Mouse (Mus musculus) c-Kit-positive CD71-negative TER-119-negative erythroid progenitor cells, embryonic 14.5 days (primary cell): ENCODE data around the gene Hoxb8.

Source experiments
- DNase-seq: peaks from one replicate; pipeline ENCODE4 v3.0.0-alpha.2; 2013; ENCODE audit warnings: low read depth

Hoxb8 gene

DNA sequence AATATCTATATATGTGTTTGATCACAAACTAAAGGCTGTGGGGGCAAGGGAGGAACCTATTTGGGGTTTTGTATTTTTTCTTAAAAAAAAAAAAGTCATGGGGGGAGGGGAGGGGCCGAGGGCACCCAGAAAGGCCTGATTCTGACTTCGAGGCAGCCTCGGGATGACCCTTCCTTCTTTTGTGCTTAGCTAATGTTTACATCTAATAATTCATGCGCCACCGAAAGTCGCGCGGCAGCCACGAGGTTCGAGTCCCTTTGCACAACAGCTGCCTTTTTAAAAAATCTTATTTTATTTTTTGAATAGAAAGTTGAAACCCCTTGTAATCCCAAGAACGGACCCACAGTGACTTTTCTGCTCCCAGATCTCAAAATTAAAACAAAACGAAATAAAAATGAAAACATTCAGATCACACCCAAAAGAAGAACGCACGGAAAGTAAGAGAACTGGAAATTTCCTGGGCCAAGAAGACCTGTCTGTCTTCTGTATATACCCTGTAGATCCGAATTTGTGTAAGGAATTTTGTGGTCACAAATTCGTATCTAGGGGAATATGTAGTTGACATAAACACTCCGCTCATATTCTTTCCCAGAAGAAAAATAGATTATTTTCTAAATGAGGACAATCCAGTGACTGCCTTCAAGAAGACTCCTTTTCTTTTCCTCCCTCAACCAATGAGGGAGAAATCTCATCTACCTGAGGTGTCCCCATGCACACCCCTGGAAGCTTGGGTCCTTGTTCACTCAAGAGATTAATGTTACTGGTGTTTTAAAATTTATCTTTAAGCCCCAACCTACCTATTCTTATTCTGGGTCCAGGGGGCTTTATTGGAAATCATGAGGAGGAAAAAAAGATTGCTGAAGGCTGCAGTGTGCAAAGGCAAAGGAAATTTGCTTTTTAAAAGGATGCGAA lies 35.2 kb downstream of the Hoxb8 start:
- no peak for DNase-seq

DNA sequence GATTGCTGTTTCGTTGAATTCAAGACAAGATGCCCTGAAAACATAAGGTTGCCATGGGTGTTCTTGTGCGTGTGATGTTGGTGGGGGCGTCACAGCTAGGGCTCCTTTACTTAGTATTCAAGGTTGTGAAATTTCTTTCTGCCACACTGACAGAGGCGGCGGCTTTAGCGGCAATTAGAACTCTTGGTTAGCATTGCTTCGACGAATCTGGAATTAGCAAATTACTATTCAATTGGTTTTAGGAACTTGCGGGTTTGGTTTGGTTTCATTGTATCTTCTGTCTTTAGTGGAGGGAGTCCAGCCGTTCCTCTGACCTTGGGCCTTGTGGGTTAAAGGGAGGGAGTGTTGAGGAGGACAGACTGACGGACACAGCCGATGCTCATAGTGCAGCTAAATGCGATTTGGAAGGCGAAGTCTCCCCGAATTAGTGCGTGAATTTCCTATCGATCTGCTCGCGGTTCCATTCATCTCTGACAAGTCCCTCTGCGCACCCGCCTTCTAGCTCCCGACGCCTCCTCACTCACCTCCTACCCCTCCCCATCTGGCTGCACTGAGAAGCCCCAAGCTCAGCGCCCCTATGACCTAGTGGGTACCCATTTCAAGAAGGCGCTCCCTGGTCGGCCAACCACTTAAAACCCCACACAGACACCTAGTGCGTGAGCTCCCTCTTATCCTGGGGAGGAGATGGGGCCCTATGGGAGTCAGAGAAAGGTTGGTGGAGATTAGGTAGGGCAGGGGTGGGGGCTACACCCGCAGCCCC lies 36.1 kb downstream of the Hoxb8 start, which contains the start of gene Hoxb4:
Gene Hoxb4 (plus strand): TSS at position 660 of the 760 bp plus-strand sequence.
- DNase-seq: no peak

GRCm38 (mm10) chr11:96318368-96319070 lies 36.8 kb downstream of the Hoxb8 start:
- DNase-seq: no peak

- no peak for DNase-seq
Measured at GRCm38 (mm10) chr11:96319071-96319902, 37.6 kb downstream of the Hoxb8 start.

DNA sequence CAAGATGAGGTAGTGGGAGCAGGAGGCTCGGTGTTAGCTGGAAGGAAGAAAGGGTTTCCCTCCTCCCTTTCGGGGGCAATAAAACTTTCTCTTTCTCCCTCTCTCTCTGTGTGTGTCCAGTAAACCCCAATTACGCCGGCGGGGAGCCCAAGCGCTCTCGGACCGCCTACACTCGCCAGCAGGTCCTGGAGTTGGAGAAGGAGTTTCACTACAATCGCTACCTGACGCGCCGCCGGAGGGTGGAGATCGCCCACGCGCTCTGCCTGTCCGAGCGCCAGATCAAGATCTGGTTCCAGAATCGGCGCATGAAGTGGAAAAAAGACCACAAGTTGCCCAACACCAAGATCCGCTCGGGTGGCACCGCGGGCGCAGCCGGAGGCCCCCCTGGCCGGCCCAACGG lies 38.2 kb downstream of the Hoxb8 start:
- DNase-seq: no peak

- DNase-seq: no peak
Measured at GRCm38 (mm10) chr11:96320688-96321087, 39.0 kb downstream of the Hoxb8 start.

DNA sequence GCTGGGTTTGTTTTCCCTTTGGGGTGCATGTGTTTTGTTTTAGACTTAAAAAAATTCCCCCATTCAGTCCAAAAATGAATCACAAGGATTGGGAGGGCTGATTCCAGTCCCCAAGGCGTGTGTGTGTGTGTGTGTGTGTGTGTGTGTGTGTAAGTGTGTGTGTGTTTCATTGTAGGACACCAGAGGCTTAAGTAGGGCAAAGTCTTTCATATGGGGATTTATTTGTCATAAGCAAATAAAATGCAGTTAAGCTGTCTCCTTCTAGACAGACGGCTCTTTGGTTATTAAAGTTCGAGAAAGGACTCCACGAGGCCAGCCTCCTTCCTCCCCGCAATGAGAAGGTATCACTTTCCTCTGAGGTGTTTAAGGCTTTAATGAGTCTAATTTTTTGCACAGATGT lies 40.1 kb downstream of the Hoxb8 start:
- no peak for DNase-seq

DNA sequence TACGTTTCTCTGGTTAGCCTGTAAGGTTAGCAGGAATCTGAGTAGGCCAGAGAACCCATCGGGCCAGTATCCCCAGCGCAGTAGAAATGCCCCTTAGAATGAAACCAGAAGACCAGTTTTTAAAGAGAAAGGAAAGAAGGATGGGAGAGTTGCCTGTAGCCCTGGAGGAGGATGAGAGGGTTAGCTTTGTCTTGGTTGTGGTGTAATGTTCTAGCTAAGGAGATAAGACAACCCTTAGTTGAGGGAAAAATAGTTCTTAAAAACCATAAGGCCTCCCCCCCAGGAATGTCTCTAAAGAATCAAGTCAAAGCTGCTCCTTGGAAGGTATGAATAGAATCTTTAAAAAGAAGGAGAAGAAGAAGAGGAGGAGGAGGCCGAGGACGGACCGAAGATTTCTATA lies 41.0 kb downstream of the Hoxb8 start:
- DNase-seq: no peak

DNA sequence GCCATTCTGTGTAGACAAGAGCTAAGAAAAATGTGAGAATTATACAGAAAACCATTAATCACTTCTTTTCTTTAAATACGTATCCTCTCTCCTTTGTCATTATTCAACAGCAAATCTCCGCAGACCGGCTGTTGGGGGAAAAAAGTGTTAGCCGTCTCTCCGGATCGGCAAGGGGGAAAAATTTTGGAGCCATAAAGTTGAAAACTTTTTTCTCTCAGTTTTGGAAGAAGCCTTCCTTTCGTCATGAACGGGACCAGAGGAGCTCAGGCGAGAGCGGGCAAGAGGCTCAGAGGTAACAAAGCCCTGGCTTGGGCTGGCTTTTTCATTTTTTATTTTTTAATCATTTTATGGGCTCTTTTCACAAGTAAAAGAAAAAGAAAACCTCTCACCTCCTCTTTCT lies 41.4 kb downstream of the Hoxb8 start, which contains the start of gene Hoxb3:
Gene Hoxb3 (plus strand): TSS at position 173 of the 400 bp plus-strand sequence.
- DNase-seq: no peak

DNA sequence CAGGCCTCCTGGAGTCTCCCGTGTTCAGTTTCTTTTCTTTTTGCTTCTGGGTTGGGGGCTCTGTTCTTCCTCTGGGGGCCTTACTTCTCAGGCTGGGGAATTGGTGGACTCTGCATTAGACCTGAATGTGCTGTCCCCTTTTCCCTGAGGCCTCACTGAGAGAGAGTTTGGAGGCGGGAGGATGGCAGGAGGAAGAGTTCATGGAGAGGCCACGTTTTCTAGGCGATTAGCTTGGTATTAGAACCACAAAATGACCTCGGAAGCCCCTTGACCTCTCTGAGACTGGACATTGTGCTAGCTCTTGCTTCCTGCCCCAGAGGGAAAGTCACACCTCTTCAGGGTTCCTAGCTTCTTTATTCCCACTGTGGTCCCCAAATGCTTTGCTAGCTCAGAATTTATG lies 42.4 kb downstream of the Hoxb8 start:
- no peak for DNase-seq

GRCm38 (mm10) chr11:96324965-96325364 lies 43.3 kb downstream of the Hoxb8 start:
- DNase-seq: no peak

DNA sequence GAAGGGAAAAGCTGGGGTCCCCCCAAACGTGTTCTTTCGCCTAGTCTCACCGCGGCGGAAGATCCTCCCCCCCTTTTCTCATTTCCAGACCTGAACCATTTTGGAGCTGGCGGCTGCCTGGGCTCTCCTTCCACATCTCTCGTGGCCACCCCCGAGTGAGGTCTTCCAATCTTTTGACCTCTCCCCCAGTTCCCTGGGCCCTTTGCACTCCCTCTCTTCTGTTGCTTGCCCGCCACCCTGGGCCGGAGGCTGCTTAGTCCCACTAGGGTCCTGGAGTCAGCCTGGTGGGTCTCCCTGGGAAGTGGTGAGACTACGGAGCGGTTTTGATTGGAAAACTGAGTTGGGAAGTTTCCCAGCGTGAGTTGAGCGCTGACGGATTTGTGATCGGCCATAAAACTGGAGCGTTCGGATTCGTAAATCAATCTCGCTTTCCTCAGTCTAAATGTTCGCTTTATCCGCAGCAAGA lies 44.1 kb downstream of the Hoxb8 start:
- DNase-seq: no peak

- DNase-seq: no peak
Measured at GRCm38 (mm10) chr11:96326705-96327104, 45.0 kb downstream of the Hoxb8 start.

DNA sequence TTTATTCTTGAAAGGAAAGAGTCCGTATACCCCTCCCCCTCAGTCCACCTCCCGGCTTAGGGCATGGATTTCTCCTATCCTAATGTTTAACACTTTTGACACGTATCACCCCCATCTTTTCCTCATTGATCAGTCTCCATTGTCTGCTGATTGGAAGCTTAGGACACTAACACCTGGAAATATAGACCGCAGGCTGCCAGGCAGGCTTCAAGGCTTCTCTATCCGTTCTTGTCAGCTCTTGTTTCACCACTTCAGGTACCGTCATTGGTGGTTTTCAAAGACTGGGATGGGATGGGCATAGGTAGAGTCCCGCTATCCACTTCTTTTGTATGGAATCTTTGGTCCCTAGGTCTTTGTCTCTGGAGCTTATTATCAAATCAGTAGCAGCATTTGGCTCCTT lies 45.4 kb downstream of the Hoxb8 start:
- no peak for DNase-seq

DNA sequence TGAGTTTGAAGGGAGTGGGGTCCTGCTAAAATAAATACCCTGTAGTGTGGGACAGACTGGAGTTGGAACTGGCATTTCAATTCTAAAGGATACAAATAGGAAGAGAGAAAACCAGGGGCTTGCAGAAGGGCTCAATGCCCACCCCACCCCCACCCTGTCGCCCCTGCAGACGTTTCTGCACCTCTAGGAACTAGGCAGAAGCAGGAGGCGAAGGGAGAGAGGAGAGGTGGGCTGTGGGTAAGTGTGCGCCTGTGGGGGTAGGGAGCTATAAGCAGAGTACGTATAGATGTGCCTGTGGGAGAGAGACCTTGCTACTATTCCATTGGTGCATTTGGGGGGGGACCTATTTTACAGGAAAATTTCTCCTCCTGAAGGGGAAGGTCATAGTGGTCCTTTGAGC lies 46.0 kb downstream of the Hoxb8 start:
- no peak for DNase-seq

DNA sequence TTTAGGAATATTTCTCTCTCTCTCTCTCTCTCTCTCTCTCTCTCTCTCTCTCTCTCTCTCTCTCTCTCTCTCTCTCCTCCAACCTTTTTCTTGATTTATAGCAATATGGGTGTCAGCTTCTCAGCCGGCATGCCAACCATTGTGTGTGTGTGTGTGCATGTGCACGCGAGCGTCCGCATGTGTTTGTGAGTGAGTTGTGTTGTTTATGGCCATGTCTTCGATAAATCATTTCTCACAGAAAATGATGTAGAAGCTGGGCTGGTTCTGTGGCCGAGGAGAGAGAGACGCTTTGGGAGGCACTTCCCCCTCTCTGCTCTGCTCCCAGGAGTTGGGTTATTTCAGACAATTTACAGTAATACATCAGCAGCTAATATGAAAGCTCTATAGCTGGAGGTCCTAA lies 46.9 kb downstream of the Hoxb8 start:
- DNase-seq: no peak

DNA sequence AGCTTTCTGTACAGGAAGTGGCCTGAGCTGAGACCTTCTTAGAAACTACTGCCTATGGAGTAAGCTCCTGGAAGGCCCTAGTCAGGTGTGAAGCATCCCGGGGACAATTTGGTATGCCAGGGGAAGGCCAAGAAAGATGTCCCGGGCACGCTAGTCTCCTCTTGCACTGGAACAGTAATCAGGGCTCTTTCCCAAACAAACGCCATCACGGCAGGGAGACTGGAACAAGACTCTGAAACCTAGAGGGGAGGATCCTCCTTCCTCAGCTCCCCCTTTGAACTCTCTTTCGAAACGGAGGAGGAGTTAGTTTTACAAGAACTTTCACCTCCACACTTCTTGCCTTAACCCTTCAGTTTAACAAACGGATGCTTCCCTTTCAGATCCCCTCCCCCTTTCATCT lies 50.4 kb downstream of the Hoxb8 start:
- DNase-seq: no peak

DNA sequence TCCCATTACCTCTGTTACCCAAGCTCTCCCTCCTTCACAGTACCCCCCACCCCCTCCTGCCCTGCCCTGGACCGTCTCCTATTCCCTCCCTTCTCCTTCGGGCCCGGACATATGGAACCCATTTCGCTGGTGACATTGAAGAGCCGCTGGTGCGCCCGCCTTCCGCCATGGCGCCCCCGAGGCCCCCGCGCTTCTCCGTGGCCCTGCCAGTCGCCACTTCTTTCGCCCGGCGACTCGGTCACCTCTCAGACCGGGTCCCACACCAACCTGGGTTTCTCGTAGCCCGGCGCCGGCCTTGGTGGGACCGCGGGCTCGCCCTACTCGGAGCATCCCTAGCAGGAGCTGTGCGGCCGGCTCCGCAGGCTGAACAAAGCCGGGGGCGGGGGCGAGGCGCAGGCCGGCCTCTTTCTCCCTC lies 50.9 kb downstream of the Hoxb8 start:
- DNase-seq: no peak

- DNase-seq: no peak
Measured at GRCm38 (mm10) chr11:96333241-96334001, 51.7 kb downstream of the Hoxb8 start.

DNA sequence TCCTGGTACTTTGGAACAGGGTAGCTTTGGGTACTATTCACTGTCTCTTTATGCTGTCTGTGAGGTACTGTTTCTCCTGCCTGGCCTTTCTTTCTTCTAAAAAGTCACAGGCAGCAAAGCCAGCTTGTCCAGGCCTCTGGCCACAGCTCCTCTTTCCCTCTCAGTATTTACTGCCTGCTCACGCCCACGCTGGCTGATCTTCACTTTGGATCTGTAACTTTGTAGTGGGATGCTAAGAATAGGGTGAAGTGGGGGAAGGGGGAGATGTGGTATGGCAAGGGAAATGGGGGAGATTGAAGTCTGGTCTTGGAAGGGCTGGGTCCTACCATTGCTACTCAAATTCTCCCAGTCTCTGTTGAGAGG lies 52.3 kb downstream of the Hoxb8 start:
- DNase-seq: no peak
